Mouse (Mus musculus): Measurements from ENCODE around the gene Tmem164.

DNA sequence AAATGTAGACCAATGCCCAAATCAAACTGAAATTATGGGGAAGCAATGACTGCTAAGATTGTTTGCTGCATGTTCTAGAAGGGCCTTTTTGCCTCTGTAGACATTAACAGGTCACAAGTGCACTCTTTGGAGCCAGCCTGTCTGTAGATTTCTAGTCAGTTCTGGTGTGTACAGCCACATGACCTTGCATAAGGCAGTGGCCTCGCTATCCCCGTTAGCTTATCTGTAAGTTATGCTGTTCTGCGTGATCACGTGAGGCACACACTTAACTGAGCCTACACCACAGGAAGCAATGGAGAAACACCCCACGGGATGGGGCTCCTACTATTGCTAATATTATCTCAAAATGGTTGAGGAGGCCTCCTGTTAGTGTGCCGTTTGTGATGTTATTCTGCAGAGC lies 97.4 kb downstream of the Tmem164 start:
- TF ChIP-seq POLR2A (IDR thresholded peaks at IDR 0.05; ENCODE audit: insufficient read length, low read depth) = no peak
- TF ChIP-seq MAX (IDR thresholded peaks at IDR 0.05; ENCODE audit: low read depth) = no peak
- no peak for TF ChIP-seq MYOD1 (IDR thresholded peaks at IDR 0.05; ENCODE audit: control insufficient read depth in 1 of 3, insufficient read length in 2 of 3, low read depth in 2 of 3)
- TF ChIP-seq POLR2AphosphoS2 (IDR thresholded peaks at IDR 0.05; ENCODE audit: insufficient read length, low read depth) = no peak
- TF ChIP-seq TCF12 (IDR thresholded peaks at IDR 0.05; ENCODE audit: insufficient read depth, poor library complexity, severe bottlenecking) = no peak
- TF ChIP-seq E2F4 (IDR thresholded peaks at IDR 0.05; ENCODE audit: insufficient read depth) = no peak
- no peak for TF ChIP-seq USF1 (IDR thresholded peaks at IDR 0.05; ENCODE audit: low read depth)
- no peak for TF ChIP-seq TCF3 (IDR thresholded peaks at IDR 0.05; ENCODE audit: insufficient read length, low read depth)
- no peak for TF ChIP-seq CEBPB (IDR thresholded peaks at IDR 0.05; ENCODE audit: insufficient read depth, poor library complexity, severe bottlenecking)
- TF ChIP-seq MYOG (IDR thresholded peaks at IDR 0.05; ENCODE audit: control insufficient read depth in 1 of 3, insufficient read depth in 1 of 3, insufficient read length in 2 of 3, low read depth in 2 of 3) = no peak

Measured in myocyte (in vitro differentiated cells).